Mouse (Mus musculus) 416B (cell line): Measurements from ENCODE around the gene Cd300ld.
"Not testable (repeated sequence)": the region's sequence is repeated elsewhere in the genome, so short reads cannot be mapped to it uniquely, and the experiment has no call there.

Experiments
- DNase-seq: peaks from one replicate; pipeline ENCODE4 v3.0.0; 2011; ENCODE audit warnings: low read depth

Cd300ld gene

GRCm38 (mm10) chr11:114989793-114990192 lies at the start of gene Cd300ld:
Gene Cd300ld (minus strand): TSS chr11:114989922.
- peak; percentile 29 for DNase-seq

- not testable (repeated sequence) for DNase-seq
Observed at GRCm38 (mm10) chr11:115037669-115038068, 47.9 kb upstream of the Cd300ld start, which contains the start of gene Cd300ld5. Gene Cd300ld5 (minus strand): TSS chr11:115037769.

- DNase-seq: not testable (repeated sequence)
Observed at GRCm38 (mm10) chr11:115026912-115027311, 37.2 kb upstream of the Cd300ld start, which contains the start of gene Cd300ld4. Gene Cd300ld4 (minus strand): TSS chr11:115027012.

- DNase-seq: not testable (repeated sequence)
Observed at GRCm38 (mm10) chr11:115016093-115016492, 26.4 kb upstream of the Cd300ld start, which contains the start of gene Cd300ld2. Gene Cd300ld2 (minus strand): TSS chr11:115016193.

GRCm38 (mm10) chr11:115004070-115004469 lies 14.3 kb upstream of the Cd300ld start:
- peak; percentile 59 for DNase-seq

GRCm38 (mm10) chr11:115001474-115002040 lies 11.8 kb upstream of the Cd300ld start, which contains the start of gene Cd300c2:
Gene Cd300c2 (minus strand): TSS chr11:115001880.
- DNase-seq: peak; percentile 23

GRCm38 (mm10) chr11:114981866-114982265 lies 7.9 kb downstream of the Cd300ld start:
- no peak for DNase-seq

- no peak for DNase-seq
Observed at GRCm38 (mm10) chr11:114972726-114973125, 17.0 kb downstream of the Cd300ld start.

- DNase-seq: peak; percentile 41
Observed at GRCm38 (mm10) chr11:114968752-114969207, 20.9 kb downstream of the Cd300ld start, which contains the start of gene Cd300c. Gene Cd300c (minus strand): TSS chr11:114969157.

- peak; percentile 100 for DNase-seq
Observed at GRCm38 (mm10) chr11:114965182-114965828, 24.4 kb downstream of the Cd300ld start.

GRCm38 (mm10) chr11:114960369-114960768 lies 29.4 kb downstream of the Cd300ld start:
- DNase-seq: peak; percentile 63

- peak; percentile 83 for DNase-seq
Observed at GRCm38 (mm10) chr11:114934144-114934543, 55.6 kb downstream of the Cd300ld start, which contains the start of gene Cd300lb. Gene Cd300lb (minus strand): TSS chr11:114934386.

GRCm38 (mm10) chr11:114933591-114933990 lies 56.1 kb downstream of the Cd300ld start:
- DNase-seq: no peak
